Mouse (Mus musculus): ENCODE measurements around the gene H2al2a. TPM values are rescaled to one million over a fixed set of nuclear protein-coding genes. Genes with fewer than 3 reads are reported as not detected.
"Not testable (repeated sequence)": the region's sequence is repeated elsewhere in the genome, so short reads cannot be mapped to it uniquely, and the experiment has no call there.

H2al2a gene
- total RNA-seq, 2 experiments from 2014 or later, result not detected

- no peak for DNase-seq (ENCODE audit: low spot score)
- intact Hi-C loops (cut with DNase I), result no loop called here
Observed at GRCm38 (mm10) chr2:17982747-17983146, 14.0 kb downstream of the H2al2a start.

GRCm38 (mm10) chr2:17978706-17979105 lies 18.1 kb downstream of the H2al2a start:
- no peak for DNase-seq (ENCODE audit: low spot score)
- intact Hi-C loops (cut with DNase I), result no loop called here

DNA sequence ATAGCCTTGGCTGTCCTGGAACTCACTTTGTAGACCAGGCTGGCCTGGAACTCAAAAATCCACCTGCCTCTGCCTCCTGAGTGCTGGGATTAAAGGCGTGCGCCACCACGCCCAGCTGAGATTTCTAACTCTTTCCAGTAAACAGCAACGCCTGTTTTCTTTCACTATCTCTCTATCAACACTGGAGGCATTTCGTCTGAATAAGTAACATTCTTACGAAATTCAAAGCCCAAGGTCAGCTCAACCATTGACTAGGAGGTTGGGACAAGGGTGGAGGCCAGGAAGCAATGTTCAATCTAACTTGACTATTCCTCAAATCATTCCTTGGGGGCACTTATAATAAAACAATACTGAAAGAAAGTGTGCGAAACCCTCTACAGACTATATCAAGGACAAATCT lies 18.5 kb downstream of the H2al2a start:
- intact Hi-C loops (cut with DNase I); DNase-seq (ENCODE audit: low spot score): not testable (repeated sequence)

DNA sequence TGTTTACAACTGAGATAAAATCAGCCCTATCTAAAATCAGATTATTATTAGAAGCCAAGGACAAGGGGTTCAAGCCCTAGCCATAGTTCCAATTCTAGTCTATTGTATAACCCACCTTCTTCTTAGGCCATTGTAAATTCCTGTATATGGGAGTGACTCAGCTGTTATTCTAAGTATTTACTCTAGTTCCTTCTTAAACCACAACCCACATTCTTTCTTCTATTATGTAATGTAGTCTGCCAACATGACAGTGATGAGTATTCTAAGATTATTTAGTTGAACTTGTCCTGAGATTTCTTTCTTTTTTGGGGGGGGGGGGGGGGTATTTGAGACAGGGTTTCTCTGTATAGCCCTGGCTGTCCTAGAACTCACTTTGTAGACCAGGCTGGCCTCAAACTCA lies 19.1 kb downstream of the H2al2a start:
- intact Hi-C loops (cut with DNase I); DNase-seq (ENCODE audit: low spot score): not testable (repeated sequence)

- intact Hi-C loops (cut with DNase I), result no loop called here
- DNase-seq (ENCODE audit: low spot score), result no peak
Observed at GRCm38 (mm10) chr2:17975601-17976327, 21.0 kb downstream of the H2al2a start.

DNA sequence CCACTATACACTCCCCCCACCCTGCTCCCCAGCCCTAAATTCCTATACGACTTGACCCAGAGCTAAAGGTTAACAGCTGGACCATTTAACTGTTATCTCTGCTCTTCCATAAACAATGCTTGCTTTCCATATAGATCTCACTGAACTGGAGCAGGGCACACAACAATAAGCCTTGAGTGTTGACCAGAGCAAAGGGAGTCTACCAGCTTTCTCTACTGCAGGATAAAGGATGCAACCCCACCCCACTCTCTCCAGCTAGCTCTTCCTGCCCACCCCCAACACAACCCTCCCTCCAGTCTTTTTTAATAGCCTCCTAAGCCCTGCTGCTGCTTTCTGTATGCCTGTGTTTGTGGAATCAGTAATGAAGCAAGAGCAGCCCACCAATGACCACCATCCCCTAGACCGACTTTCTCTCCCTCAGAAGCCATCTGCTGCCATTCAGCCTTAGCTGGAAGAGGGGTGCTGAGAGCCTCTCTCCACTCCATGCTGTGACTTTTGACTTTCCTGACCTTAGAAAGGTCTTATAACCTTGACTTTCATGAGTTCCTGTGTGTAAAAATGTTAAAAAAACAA lies 22.8 kb downstream of the H2al2a start:
- intact Hi-C loops (cut with DNase I), result no loop called here
- no peak for DNase-seq (ENCODE audit: low spot score)

DNA sequence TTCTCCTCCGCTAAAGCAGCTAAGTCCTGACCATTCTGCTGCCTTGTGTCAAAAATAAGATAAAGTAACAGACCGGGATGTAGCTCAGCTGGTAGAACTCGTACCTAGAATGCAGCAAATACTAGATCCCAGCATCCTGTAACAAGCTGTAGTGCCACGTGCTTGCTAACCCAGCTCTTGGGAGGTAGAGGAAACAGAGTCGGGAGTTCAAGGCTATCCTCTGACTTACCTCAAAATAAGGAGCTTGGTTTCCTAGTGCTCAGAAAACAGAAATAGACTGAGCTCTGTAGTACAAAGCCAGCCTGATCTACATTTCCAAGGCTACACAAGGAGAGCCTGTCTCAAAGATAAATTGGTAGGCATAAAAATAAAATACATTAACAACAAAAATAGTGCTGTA lies 23.5 kb downstream of the H2al2a start:
- DNase-seq (ENCODE audit: low spot score), result no peak
- intact Hi-C loops (cut with DNase I), result no loop called here

GRCm38 (mm10) chr2:17972843-17973242 lies 23.9 kb downstream of the H2al2a start:
- intact Hi-C loops (cut with DNase I), result no loop called here
- DNase-seq (ENCODE audit: low spot score), result no peak

GRCm38 (mm10) chr2:17971407-17971806 lies 25.4 kb downstream of the H2al2a start:
- no peak for DNase-seq (ENCODE audit: low spot score)
- intact Hi-C loops (cut with DNase I), result no loop called here

GRCm38 (mm10) chr2:17970662-17971061 lies 26.1 kb downstream of the H2al2a start:
- DNase-seq (ENCODE audit: low spot score), result no peak
- intact Hi-C loops (cut with DNase I), result no loop called here

DNA sequence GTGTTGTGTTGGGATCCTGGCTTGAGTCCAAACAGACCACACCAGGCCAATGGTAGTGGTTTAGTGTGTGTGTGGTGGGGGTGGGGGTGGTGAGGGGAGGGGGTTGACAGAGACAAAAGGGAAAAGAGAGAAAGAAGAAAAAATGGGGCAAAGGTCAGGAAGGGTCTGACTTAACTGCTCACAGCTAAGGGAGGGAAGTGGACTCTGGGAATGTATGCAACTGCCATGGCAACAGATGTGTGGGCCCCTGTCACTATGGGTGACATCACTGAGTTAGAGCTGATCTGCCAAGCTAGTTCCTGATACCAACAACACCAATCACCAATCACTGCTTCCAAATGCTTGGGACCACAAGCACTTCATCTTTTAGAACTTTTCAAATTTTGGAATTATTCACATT lies 26.6 kb downstream of the H2al2a start:
- intact Hi-C loops (cut with DNase I), result no loop called here
- no peak for DNase-seq (ENCODE audit: low spot score)

DNA sequence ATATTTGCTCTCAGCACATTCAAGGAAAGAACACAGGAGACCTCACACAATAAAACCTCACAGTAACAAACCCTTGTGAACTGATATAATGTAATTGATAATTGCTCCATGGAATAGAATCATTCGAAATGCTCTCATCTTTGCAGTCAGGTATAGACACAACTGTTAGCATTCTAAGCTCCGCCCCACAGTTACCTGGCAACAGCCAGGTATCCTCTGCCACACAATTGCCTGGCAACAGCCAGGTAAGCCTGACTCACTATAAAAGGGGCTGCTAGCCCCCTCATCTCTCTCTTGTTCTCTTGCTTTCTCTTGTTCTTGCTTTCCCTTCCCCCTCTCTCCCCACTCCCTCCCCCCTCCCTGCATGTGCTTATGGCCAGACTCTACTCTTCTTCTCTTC lies 28.2 kb downstream of the H2al2a start:
- intact Hi-C loops (cut with DNase I), result no loop called here
- no peak for DNase-seq (ENCODE audit: low spot score)

GRCm38 (mm10) chr2:17968037-17968436 lies 28.7 kb downstream of the H2al2a start:
- intact Hi-C loops (cut with DNase I); DNase-seq (ENCODE audit: low spot score): not testable (repeated sequence)

GRCm38 (mm10) chr2:17959501-17959900 lies 37.3 kb downstream of the H2al2a start:
- intact Hi-C loops (cut with DNase I), result no loop called here
- no peak for DNase-seq (ENCODE audit: low spot score)

GRCm38 (mm10) chr2:17946875-17947274 lies 49.9 kb downstream of the H2al2a start:
- intact Hi-C loops (cut with DNase I), result loop anchor here (5.0 kb wide), 1 partner anchor 260 kb away; no protein-coding TSS in a partner anchor
- no peak for DNase-seq (ENCODE audit: low spot score)

Other genes starting within 250 kb of the H2al2a start
- 1 to 10 TPM; 3.5 to 3.8 TPM for gene A930004D18Rik, start 40.8 kb upstream of the H2al2a start, total RNA-seq (2021)
- gene Skida1, start 52.1 kb upstream of the H2al2a start, total RNA-seq (2021), result 1 to 10 TPM; 3.3 to 4.0 TPM
- 10 to 100 TPM; 32.6 to 35.1 TPM for gene Mllt10, start 58.3 kb upstream of the H2al2a start, total RNA-seq (2021)

Data from heart, postnatal 25 days (tissue).